Mouse (Mus musculus) lung, embryonic 16.5 days (tissue): ENCODE results near the gene Ceacam9. TPM values are rescaled to one million over a fixed set of nuclear protein-coding genes. Genes with fewer than 3 reads are reported as not detected.

Experiments
- ATAC-seq: fragments of 200-750 bp; cut with Nextera tagmentation; 2 replicates; pipeline ENCODE4 v1.8.0; 2017; ENCODE audit warnings: low read depth, mild to moderate bottlenecking, moderate library complexity
- H3K27ac ChIP-seq: fragments of 300-500 bp; sonication (generic); 2 replicates; pipeline ENCODE4 v1.5.1; 2014; ENCODE audit warnings: mild to moderate bottlenecking, control low read depth, low read length
- H3K27me3 ChIP-seq: fragments of 300-500 bp; sonication (generic); 2 replicates; pipeline ENCODE4 v1.6.1; 2014; ENCODE audit warnings: low read depth, low read length, mixed read lengths; ENCODE audit not compliant: control insufficient read depth, insufficient read depth
- H3K36me3 ChIP-seq: fragments of 300-500 bp; sonication (generic); 2 replicates; pipeline ENCODE4 v1.6.1; 2014; ENCODE audit warnings: low read length; ENCODE audit not compliant: control insufficient read depth, insufficient read depth
- H3K4me1 ChIP-seq: fragments of 300-500 bp; sonication (generic); replicated peaks from 2 replicates; pipeline ENCODE4 v1.6.1; 2014; ENCODE audit warnings: low read length, mixed read lengths; ENCODE audit not compliant: control insufficient read depth, insufficient read depth
- H3K4me2 ChIP-seq: fragments of 300-500 bp; sonication (generic); 2 replicates; pipeline ENCODE4 v1.6.1; 2014; ENCODE audit warnings: low read depth, low read length, control low read depth
- H3K4me3 ChIP-seq: fragments of 300-500 bp; sonication (generic); 2 replicates; pipeline ENCODE4 v1.5.1; 2014; ENCODE audit warnings: mild to moderate bottlenecking, low read length, control low read depth
- H3K9ac ChIP-seq: fragments of 300-500 bp; sonication (generic); 2 replicates; pipeline ENCODE4 v1.6.1; 2014; ENCODE audit warnings: low read length, control low read depth
- H3K9me3 ChIP-seq: fragments of 300-500 bp; sonication (generic); 2 replicates; pipeline ENCODE4 v1.6.1; 2016; ENCODE audit warnings: low read length; ENCODE audit not compliant: control insufficient read depth
- WGBS: fragments of 180-500 bp; shearing (Covaris S2); extraction: QIAGEN DNeasy Blood & Tissue Kit; methylation state at CpG from one replicate; pipeline ENCODE4 v1.1.7; 2014; 5-methylcytosine and 5-hydroxymethylcytosine counted together
- polyA plus RNA-seq: library from polyadenylated mRNA; unstranded; fragments of >200 nt; fragmentation: Nextera tagmentation; extraction: Ambion mirVana; gene quantifications from 2 replicates; pipeline ENCODE4 v1.2.1, GENCODE M21; 2015

The Ceacam9 gene
- polyA plus RNA-seq, 1 experiment from 2014 or later = not detected

GRCm38 (mm10) chr7:16758872-16759574 is 37.3 kb downstream of the Ceacam9 start:
- H3K9ac ChIP-seq = no peak overlapping the region
- H3K4me3 ChIP-seq = no peak overlapping the region
- 67% methylated on average over 10 of the region's 11 CpGs for WGBS
- H3K36me3 ChIP-seq = no peaks in the 10 kb centered on the region
- H3K4me2 ChIP-seq = no peak overlapping the region
- H3K9me3 ChIP-seq = no peaks in the 10 kb centered on the region
- no peak for ATAC-seq
- peaks cover 19% of the 10 kb centered on the region for H3K4me1 ChIP-seq
- H3K27me3 ChIP-seq = no peaks in the 10 kb centered on the region
- no peak overlapping the region for H3K27ac ChIP-seq

DNA sequence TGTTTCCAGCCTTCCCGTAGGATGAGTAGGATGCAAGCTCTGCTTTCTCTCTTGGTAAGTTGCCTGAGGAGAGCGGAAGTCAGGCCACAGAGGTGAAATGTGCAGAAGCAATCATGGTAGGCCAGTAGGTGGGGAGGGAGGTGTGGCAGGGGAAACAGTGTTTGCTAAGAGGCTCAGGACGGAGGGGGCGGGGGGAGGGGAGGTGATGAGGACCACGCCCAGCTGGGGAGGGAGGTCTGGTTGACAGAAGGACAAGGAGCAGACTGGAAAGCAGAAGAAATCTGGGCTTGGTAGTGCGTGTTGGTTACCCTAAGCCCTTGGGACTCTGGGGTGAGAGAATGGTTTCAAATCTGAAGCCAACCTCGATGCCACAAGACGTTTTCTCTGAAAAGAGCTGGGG is 38.6 kb downstream of the Ceacam9 start:
- Histone ChIP-seq H3K36me3 (no peaks in the 10 kb centered on the region), H3K27ac (peak overlapping the region; percentile 50), H3K4me1 (peaks cover 19% of the 10 kb centered on the region), H3K4me2 (no peak overlapping the region), H3K9ac (no peak overlapping the region), H3K4me3 (no peak overlapping the region), H3K9me3 (no peaks in the 10 kb centered on the region), H3K27me3 (no peaks in the 10 kb centered on the region)
- ATAC-seq = peak; percentile 35; the same call in 1 of the 2 replicates
- 17% methylated on average over 8 of the region's 8 CpGs for WGBS

DNA sequence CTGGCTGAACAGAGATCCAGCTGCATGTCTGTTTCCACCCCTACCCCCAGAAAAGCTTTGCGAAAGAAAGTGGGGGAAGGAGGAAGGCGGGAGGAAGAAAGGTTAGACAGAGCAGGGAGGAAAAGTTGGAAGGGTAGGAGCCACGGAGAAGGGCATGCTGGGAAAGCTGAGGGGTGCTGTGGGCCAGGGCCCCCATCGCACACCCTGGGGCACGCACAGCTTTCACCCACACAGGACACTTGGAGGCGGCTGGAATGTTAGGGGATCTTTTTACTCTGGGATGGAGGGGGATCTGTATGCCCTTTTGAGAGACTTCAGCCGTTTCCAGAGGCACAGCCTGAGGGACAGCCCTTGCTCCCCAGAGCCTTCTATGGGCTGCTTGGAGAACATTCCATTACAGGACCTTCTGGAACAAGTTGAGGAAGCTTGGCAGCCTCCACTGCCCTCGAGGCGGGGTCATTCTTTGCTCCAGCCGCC is 39.3 kb downstream of the Ceacam9 start:
- Histone ChIP-seq H3K27ac (peak overlapping the region; percentile 77), H3K4me2 (0 out of 2 replicates have a peak overlapping the region, but pooled peaks have one; percentile 5), H3K9ac (peak overlapping the region; percentile 27; the same call in 1 of the 2 replicates), H3K36me3 (no peaks in the 10 kb centered on the region), H3K27me3 (no peaks in the 10 kb centered on the region), H3K4me1 (peaks cover 19% of the 10 kb centered on the region), H3K9me3 (no peaks in the 10 kb centered on the region), H3K4me3 (no peak overlapping the region)
- peak; percentile 87 for ATAC-seq
- 23% methylated on average over 10 of the region's 10 CpGs for WGBS

DNA sequence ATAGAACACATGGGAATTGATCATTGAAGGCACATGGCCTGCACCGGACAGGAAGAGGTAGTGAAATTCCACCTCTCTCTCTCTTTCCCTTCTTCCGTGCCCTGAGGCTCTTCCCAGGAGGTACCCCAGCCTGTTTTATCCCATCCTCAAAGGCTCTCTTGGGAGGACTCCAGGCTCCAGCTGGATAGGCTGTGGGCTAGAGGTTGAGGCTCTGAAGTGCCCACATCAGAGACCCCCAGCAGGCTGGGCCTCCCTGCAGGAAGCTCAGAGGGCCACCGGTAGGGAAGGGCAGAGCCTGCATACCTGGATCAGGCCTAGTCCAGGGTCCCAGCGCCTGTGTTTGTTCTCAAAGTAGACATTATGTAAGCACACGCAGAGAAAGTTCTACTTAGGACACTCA is 39.9 kb downstream of the Ceacam9 start:
- no peaks in the 10 kb centered on the region for H3K36me3 ChIP-seq
- no peak for ATAC-seq
- WGBS = 41% methylated on average over 5 of the region's 5 CpGs
- no peaks in the 10 kb centered on the region for H3K27me3 ChIP-seq
- H3K4me3 ChIP-seq = no peak overlapping the region
- H3K9me3 ChIP-seq = no peaks in the 10 kb centered on the region
- H3K4me2 ChIP-seq = no peak overlapping the region
- H3K4me1 ChIP-seq = peaks cover 19% of the 10 kb centered on the region
- H3K9ac ChIP-seq = peak overlapping the region; percentile 35; the same call in 1 of the 2 replicates
- H3K27ac ChIP-seq = peak overlapping the region; percentile 69

DNA sequence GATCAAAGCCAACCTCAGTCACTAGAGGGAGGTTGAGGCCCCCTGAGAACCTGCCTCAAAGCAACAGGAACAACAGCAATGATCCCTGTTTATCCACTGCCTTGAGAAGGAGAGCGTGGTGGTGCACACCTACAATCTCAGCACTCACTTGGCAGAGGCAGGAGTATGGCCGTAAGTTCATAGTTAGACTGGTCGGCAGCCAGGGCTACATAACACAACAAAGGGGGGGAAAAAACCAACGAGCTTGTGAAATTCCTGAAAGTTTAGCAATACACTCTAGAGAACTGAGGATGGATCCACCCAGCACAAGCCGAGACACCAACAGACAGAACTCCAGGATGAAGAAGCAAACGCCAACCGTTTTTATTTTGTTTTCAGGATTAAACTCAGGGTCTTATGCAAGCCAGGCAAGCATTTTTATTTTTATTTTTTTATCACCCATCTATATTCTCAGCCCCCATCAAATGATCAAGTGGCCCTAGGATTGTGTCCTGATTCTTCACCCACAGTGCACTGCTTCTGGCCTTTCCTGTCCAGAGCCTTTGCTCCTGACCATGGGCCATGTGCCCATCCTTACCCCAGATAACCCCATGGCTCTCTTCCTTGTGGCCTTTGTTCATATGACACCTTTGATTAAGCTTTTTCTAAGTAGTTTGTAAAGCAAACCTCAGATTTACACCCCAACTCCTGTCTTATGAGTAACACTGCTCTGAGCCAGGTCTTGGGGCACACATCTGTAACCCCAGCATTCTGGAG is 41.9 kb downstream of the Ceacam9 start:
- H3K27ac ChIP-seq = no peak overlapping the region
- WGBS = 73% methylated on average over 7 of the region's 7 CpGs
- no peak overlapping the region for H3K9ac ChIP-seq

GRCm38 (mm10) chr7:16766443-16766842 is 44.7 kb downstream of the Ceacam9 start:
- Histone ChIP-seq H3K36me3 (no peaks in the 10 kb centered on the region), H3K4me2 (no peak overlapping the region), H3K27ac (no peak overlapping the region), H3K27me3 (no peaks in the 10 kb centered on the region), H3K9me3 (no peaks in the 10 kb centered on the region), H3K4me3 (no peak overlapping the region), H3K9ac (no peak overlapping the region), H3K4me1 (peaks cover 5% of the 10 kb centered on the region)
- no peak for ATAC-seq
- 36% methylated on average over 2 of the region's 2 CpGs for WGBS

More for the DNA sequence above, 41.9 kb downstream of the Ceacam9 start:
- Histone ChIP-seq H3K4me3 (no peak overlapping the region), H3K27me3 (no peaks in the 10 kb centered on the region), H3K9me3 (no peaks in the 10 kb centered on the region), H3K36me3 (no peaks in the 10 kb centered on the region), H3K4me1 (peaks cover 19% of the 10 kb centered on the region), H3K4me2 (no peak overlapping the region)
- ATAC-seq = no peak

Other genes starting within 250 kb of the Ceacam9 start
- 0.38 and 0.39 TPM in 2 replicates for gene Npas1, start 244.2 kb upstream of the Ceacam9 start, polyA plus RNA-seq
- 16.4 and 17.8 TPM in 2 replicates for gene Arhgap35, start 106.9 kb upstream of the Ceacam9 start, polyA plus RNA-seq
- gene Ceacam15, start 46.2 kb upstream of the Ceacam9 start, polyA plus RNA-seq = not detected in 2 replicates
- gene Ap2s1, start 16.5 kb downstream of the Ceacam9 start, polyA plus RNA-seq = 275 and 283 TPM in 2 replicates
- 46.7 and 47.2 TPM in 2 replicates for gene Slc1a5, start 59.4 kb downstream of the Ceacam9 start, polyA plus RNA-seq
- 87.1 and 92.1 TPM in 2 replicates for gene Strn4, start 94.0 kb downstream of the Ceacam9 start, polyA plus RNA-seq
- gene Fkrp, start 94.8 kb downstream of the Ceacam9 start, polyA plus RNA-seq = 28.1 and 28.9 TPM in 2 replicates
- gene Prkd2, start 121.0 kb downstream of the Ceacam9 start, polyA plus RNA-seq = 21.7 and 23.3 TPM in 2 replicates
- gene Dact3, start 153.4 kb downstream of the Ceacam9 start, polyA plus RNA-seq = 2.1 and 2.2 TPM in 2 replicates
- gene Gng8, start 169.9 kb downstream of the Ceacam9 start, polyA plus RNA-seq = 12.9 and 13.0 TPM in 2 replicates
- 2.6 and 2.8 TPM in 2 replicates for gene Ptgir, start 184.6 kb downstream of the Ceacam9 start, polyA plus RNA-seq
- gene Calm3, start 202.2 kb downstream of the Ceacam9 start, polyA plus RNA-seq = 116 and 118 TPM in 2 replicates
- 5.1 and 5.5 TPM in 2 replicates for gene Pnmal2, start 222.8 kb downstream of the Ceacam9 start, polyA plus RNA-seq
- 0.20 and 0.49 TPM in 2 replicates for gene Pnmal1, start 237.8 kb downstream of the Ceacam9 start, polyA plus RNA-seq